Mouse (Mus musculus) spleen, adult 2 months (tissue): ENCODE measurements around the gene Tsku. TPM values are rescaled to one million over a fixed set of nuclear protein-coding genes. Genes with fewer than 3 reads are reported as not detected.

ENCODE experiments used
- DNase-seq, 2 experiments: peaks; one replicate each; pipeline versions ENCODE4 v3.0.0 to v3.0.0-alpha.2; 2012 to 2021; ENCODE audit warnings: low spot score in 2 of 2, low read depth in 1 of 2
- H3K27ac ChIP-seq: fragments of 200-500 bp; 2 replicates; pipeline ENCODE4 v1.5.1; 2012; ENCODE audit warnings: low read length, inconsistent platforms; ENCODE audit not compliant: insufficient read depth
- H3K27me3 ChIP-seq: fragments of 200-500 bp; 2 replicates; pipeline ENCODE4 v1.6.1; 2012; ENCODE audit warnings: mild to moderate bottlenecking, moderate library complexity, low read length, inconsistent platforms; ENCODE audit not compliant: control insufficient read depth, insufficient read depth
- H3K36me3 ChIP-seq: fragments of 200-500 bp; 2 replicates; pipeline ENCODE4 v1.6.1; 2012; ENCODE audit warnings: mild to moderate bottlenecking, low read length, inconsistent platforms; ENCODE audit not compliant: control insufficient read depth, insufficient read depth
- H3K4me1 ChIP-seq: fragments of 200-500 bp; 2 replicates; pipeline ENCODE4 v1.6.1; 2011; ENCODE audit warnings: inconsistent platforms; ENCODE audit not compliant: control insufficient read depth, insufficient read depth, insufficient read length
- H3K4me3 ChIP-seq: fragments of 200-500 bp; 2 replicates; pipeline ENCODE4 v1.5.1; 2011; ENCODE audit warnings: mild to moderate bottlenecking, inconsistent platforms; ENCODE audit not compliant: insufficient read depth, insufficient read length; ENCODE audit errors: extremely low read depth
- CTCF ChIP-seq: fragments of 200-500 bp; IDR thresholded peaks from 2 replicates; pipeline ENCODE4 v1.5.1; 2011; ENCODE audit warnings: mild to moderate bottlenecking, inconsistent platforms; ENCODE audit not compliant: insufficient read depth, insufficient read length, insufficient replicate concordance; ENCODE audit errors: extremely low read depth
- POLR2A ChIP-seq: fragments of 200-500 bp; IDR thresholded peaks from 2 replicates; pipeline ENCODE4 v1.6.1; 2011; ENCODE audit warnings: low read depth, low read length, inconsistent platforms
- WGBS: fragments of 180-500 bp; shearing (Covaris S2); methylation state at CpG from one replicate; pipeline ENCODE4 v1.1.7; 2018; 5-methylcytosine and 5-hydroxymethylcytosine counted together
- polyA plus RNA-seq: library from polyadenylated mRNA; depleted of rRNA; stranded (reverse); fragments of >200 nt; gene quantifications from 2 replicates; pipeline ENCODE4 v1.2.3, GENCODE M21; 2012

Gene Tsku
- polyA plus RNA-seq, 1 experiment = 12.0 TPM

DNA sequence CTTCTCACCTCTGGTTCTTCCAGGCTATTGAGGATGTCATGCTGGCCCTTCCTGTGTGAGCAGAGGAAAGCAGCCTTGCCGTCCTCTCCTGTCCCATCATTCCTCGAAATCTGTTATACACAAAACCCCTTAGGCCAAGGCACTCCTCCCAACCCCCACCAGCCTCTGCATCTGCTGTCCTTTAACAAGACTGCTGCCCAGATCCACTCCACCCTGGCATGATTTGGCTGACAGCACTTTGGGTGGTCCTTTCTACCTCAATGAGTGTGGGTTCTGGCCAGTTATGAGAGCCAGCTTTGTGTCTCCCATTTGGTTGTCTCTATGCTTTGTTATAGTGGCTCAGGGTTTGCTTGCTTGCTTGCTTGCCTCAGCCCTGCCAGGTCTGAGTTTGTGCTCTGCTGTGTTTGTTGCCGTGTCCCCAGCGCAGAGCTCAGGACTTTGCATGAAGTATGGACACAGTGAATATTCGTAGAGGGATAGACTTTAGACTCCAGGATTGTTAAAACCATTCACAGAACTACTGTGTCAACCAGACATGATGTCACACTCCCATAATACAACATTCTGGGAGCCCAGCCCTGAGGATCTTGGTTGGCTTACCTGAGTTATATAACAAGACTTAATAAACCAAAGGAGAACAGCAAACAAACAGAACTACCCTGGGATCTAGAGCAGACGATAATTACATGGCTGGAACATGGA, 19.2 kb upstream of the Tsku start:
- WGBS = 88% methylated on average over 6 of the region's 6 CpGs
- no peaks in the 10 kb centered on the region for H3K36me3 ChIP-seq
- no peak overlapping the region for H3K27ac ChIP-seq

DNA sequence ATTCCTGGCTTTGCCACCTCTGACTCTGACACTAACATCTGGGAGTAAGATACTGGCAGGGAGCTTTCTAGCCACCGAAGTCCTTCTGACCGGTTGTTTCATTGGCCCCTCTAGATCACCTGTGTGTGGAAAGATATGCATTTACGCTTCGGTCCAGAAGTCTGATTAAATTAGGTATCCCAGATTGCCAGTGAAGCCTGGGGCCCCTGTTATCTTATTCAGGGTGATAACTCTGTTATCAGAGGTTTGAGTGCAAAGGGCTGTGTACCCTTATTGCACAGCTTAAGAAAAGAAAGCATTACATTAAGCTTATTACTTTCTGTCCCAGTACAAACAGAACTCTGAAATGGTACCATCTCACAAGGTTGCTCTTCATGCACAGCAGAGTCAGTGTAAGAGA, 18.1 kb upstream of the Tsku start:
- no peak for TF ChIP-seq CTCF
- no peak for TF ChIP-seq POLR2A
- Histone ChIP-seq H3K27me3 (no peaks in the 10 kb centered on the region), H3K36me3 (no peaks in the 10 kb centered on the region), H3K27ac (no peak overlapping the region), H3K4me1 (no peaks in the 10 kb centered on the region), H3K4me3 (no peak overlapping the region)
- 94% methylated on average over 4 of the region's 4 CpGs for WGBS
- no peak for DNase-seq

More for the DNA sequence above, 19.2 kb upstream of the Tsku start:
- no peak for DNase-seq
- no peaks in the 10 kb centered on the region for H3K4me1 ChIP-seq
- TF ChIP-seq CTCF = no peak
- TF ChIP-seq POLR2A = no peak
- H3K4me3 ChIP-seq = no peak overlapping the region
- H3K27me3 ChIP-seq = no peaks in the 10 kb centered on the region

DNA sequence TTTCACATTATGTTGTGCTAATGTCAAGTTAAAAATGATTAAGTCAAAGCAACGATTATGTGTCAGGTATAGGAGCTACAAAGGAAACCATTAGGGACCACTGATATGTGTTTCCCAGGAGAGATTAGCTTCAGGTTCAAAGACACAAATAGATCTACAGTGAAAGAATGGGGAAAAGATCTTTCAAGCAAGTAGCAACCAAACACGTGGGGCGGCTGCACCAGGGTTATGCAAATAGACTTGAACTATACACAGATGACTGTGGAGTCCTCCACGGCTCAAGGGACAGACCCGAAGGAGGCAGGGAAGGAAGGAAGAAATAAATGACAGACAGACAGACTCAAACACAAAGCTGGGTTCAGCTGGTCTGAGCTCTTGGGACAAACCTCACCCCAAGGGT, 16.1 kb upstream of the Tsku start:
- DNase-seq = no peak
- Histone ChIP-seq H3K4me3 (no peak overlapping the region), H3K36me3 (no peaks in the 10 kb centered on the region), H3K27ac (no peak overlapping the region), H3K27me3 (no peaks in the 10 kb centered on the region), H3K4me1 (no peaks in the 10 kb centered on the region)
- no peak for TF ChIP-seq CTCF
- WGBS = 63% methylated on average over 5 of the region's 5 CpGs

DNA sequence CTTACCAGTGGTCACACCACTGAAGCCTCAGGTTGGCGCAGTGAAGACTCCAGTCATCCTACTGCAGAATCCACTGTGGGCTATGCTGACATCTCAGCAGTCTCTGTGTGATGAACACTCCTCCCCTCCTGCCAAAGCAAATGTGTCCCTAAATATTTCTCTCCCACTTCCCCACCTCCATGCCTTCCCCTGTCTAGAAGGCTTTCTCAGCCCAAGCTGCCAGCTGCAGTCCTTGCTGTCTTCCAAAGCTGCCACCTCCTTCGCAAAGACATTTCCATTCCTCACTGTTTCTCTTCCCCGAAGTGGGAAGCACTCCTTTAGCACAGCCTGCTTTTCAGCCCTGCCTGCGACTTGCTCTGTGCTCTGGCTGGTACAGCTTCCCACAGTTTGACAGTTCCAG, 10.0 kb upstream of the Tsku start:
- Histone ChIP-seq H3K36me3 (no peaks in the 10 kb centered on the region), H3K27ac (no peak overlapping the region), H3K4me1 (no peaks in the 10 kb centered on the region), H3K4me3 (no peak overlapping the region), H3K27me3 (no peaks in the 10 kb centered on the region)
- TF ChIP-seq CTCF (no peak), POLR2A (no peak)
- 60% methylated on average over 4 of the region's 4 CpGs for WGBS
- DNase-seq = no peak

DNA sequence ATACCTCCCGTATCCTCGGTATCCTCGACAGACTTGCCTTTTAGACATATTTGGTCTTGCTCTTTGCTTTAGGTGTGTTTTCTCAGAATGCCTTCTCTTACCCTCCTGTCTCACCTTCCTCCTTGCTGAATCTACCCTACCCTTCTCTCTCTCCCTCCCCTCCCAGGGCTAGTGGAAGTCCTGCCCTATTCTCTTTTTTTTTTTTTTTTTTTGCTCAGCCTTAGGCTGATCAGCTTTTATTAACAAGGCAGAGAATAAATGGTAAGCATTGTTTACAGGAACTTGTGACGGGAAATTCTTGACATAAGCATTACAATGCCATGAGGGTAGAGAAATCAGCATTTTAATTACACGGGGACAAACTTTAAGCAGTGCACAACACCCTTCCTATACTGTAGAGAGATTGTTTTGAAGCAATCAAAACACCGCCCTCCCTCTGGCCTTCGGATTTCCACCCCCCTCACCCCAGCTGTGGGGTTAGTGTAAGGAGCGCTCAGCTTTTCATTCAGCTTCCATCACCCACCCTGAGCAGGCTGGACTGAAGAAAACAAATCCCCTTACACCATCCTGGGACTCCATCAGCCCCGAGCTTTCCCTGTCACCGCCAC, 8.7 kb upstream of the Tsku start:
- no peaks in the 10 kb centered on the region for H3K27me3 ChIP-seq

DNA sequence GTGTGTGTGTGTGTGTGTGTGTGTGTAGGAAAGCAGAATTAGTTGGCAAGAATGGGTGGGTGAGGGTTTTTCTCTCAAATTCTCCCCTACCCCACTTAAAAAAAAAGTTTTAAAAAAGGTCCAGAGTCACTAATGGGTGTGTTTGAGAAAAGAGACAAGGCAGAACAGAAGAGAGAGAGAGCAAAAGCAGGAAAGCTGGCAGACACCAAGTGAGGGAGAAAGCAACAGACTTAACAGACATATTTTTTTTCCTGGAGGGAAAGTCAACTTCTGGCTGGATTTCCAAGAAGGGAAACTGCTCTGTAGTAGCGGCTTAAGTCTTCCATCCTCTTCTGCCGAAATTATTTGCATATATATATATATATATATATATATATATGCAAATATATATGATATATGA, 534 bp upstream of the Tsku start:
- no peak overlapping the region; the same call in 1 of the 2 replicates for H3K27ac ChIP-seq
- H3K4me3 ChIP-seq = 0 out of 2 replicates have a peak overlapping the region, but pooled peaks have one; percentile 33
- 26% methylated on average over 2 of the region's 2 CpGs for WGBS
- no peaks in the 10 kb centered on the region; the same call in 1 of the 2 replicates for H3K4me1 ChIP-seq
- DNase-seq = no peak
- TF ChIP-seq POLR2A (no peak), CTCF (no peak)
- peaks cover 8% of the 10 kb centered on the region for H3K27me3 ChIP-seq
- no peaks in the 10 kb centered on the region for H3K36me3 ChIP-seq

More for the DNA sequence above, 8.7 kb upstream of the Tsku start:
- 85% methylated on average over 10 of the region's 10 CpGs for WGBS
- no peak overlapping the region for H3K4me3 ChIP-seq
- no peaks in the 10 kb centered on the region for H3K36me3 ChIP-seq
- H3K27ac ChIP-seq = no peak overlapping the region
- TF ChIP-seq CTCF = no peak
- no peak for TF ChIP-seq POLR2A
- no peaks in the 10 kb centered on the region for H3K4me1 ChIP-seq
- no peak for DNase-seq

DNA sequence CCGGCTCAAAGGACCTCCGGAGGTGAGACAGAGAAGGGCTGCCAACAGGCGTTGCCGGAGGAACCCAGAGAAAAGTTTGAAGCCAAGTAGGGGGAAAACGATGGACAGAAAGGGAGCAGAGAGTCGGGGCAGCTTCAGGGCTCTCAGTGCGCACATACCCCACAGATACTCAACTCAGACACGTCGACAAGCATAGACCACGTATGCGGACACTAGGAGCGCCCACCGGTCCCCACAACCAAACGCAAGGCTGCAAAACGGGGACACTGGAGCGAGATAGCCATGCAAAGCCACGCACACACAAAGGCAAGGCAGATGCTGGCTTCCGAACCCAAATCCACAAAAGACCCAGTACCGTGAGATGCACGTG, 522 bp downstream of the Tsku start:
- Histone ChIP-seq H3K27me3 (peaks cover 8% of the 10 kb centered on the region), H3K4me1 (no peaks in the 10 kb centered on the region; the same call in 1 of the 2 replicates), H3K4me3 (peak overlapping the region; percentile 53), H3K36me3 (no peaks in the 10 kb centered on the region), H3K27ac (peak overlapping the region; percentile 59; the same call in 1 of the 2 replicates)
- no peak for DNase-seq
- TF ChIP-seq CTCF (no peak), POLR2A (no peak)
- WGBS = 3% methylated on average over 20 of the region's 20 CpGs
